Mouse (Mus musculus) MEL-GATA-1-ER (cell line): ENCODE measurements at regions not wholly inside any gene's neighbourhood (a gene's known extent, or its start where the extent isn't known, plus 50 kb on each side); places are given as distances from the start of the nearest gene placed in this dataset.
A peak's percentile ranks its signal among the peaks of the same experiment; 100 is the strongest.

Source experiments
- DNase-seq: peaks from one replicate; pipeline ENCODE4 v3.0.0-alpha.2; 2012; ENCODE audit warnings: low read depth; ENCODE audit errors: extremely low read depth

DNA sequence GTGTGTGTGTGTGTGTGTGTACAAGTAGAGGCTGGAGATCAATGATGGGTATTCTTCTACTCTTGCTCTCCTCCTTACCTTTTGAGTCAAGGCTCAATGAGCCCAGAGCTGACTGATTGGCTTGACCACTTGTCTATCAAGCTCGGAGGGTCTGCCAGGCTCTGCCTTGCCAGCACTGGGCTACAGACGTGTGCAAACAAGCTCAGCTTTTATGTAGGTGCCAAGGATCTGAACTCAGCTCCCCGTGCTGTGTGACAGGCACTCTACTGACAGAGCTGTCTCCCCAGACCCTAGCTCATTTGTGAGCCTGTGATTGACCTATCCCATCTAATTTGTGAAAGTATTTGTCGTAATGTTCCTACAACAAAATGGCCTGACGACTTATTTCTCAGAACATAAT lies 54.2 kb upstream of the Cdc42bpa start:
- DNase-seq: peak; percentile 25

DNA sequence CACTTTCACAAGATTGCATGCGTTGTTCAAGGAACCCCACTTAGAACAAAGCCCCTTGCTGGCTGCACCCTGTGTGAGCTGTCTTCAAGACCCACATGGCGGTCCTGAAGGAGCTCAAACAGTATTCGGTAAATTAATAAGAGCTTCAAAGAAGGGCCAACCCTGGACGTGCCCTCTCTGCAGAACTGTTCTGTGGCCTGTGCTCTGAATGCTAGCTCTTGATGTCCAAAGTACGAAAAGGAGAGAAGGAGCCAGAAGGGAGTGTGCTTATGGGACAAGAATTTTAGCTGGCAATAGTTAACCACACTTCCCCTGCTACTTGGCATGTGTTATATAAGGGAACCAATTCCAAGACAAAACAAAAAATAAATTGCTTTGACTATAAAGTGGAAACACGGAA lies 67.6 kb upstream of the Cdc42bpa start:
- no peak for DNase-seq

DNA sequence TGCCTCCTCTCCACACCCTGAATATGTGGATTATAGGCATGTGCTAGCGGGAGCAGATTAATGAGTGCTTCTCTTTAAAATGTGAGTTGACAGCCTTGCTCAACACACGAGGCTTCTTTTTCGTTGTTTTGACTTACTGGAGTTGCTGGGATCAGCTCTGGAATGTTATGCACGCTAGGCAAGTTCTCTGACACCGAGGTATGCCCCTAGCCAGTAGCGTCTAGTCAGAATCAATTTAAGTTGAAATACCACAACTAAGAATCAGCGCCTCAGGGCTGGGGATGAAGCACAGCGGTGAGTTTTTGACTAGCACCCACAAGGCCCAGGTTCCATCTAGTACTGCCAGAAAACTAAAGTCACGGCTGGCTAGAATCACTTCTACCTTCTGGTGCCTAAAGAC lies 72.4 kb upstream of the Cdc42bpa start:
- DNase-seq: no peak

DNA sequence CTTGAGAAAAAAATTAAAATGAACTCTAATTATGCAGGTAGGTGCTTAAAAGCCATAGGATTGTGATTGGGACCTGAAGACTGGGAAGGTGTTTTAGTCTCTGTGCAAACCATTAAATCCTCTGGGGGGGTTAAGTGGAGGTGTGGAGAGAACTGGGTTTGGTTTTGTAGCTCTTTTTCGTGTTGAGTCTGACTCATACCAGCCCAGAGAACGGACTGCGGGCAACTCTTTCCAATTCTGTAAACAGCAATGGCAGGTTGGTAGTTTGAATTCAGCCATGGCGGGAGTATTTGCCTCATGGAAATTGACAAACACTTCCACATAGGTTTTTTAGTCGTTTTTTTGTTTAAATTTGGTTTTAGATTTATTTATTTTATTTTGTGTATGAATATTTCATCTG lies 77.7 kb upstream of the Ahctf1 start:
- no peak for DNase-seq

DNA sequence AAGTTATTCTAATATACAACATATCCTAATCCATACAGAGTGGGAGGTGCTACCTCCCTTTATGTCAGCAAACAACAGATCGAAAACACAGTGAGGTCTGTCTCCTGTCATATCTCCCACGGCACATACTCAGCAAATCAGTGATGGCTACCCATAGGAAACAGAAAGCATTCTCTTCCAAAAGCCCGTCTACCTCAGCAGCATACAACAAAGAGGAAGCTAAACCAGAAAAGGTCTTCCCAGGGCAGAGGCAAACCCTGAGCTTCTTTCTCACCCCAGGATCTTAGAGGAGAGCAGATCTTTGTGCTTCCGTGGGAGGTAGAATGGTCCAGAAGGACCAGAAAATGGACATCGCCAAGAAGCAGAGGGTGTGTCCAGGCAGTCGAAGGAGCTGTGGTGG lies 74.4 kb upstream of the Ahctf1 start:
- DNase-seq: no peak

DNA sequence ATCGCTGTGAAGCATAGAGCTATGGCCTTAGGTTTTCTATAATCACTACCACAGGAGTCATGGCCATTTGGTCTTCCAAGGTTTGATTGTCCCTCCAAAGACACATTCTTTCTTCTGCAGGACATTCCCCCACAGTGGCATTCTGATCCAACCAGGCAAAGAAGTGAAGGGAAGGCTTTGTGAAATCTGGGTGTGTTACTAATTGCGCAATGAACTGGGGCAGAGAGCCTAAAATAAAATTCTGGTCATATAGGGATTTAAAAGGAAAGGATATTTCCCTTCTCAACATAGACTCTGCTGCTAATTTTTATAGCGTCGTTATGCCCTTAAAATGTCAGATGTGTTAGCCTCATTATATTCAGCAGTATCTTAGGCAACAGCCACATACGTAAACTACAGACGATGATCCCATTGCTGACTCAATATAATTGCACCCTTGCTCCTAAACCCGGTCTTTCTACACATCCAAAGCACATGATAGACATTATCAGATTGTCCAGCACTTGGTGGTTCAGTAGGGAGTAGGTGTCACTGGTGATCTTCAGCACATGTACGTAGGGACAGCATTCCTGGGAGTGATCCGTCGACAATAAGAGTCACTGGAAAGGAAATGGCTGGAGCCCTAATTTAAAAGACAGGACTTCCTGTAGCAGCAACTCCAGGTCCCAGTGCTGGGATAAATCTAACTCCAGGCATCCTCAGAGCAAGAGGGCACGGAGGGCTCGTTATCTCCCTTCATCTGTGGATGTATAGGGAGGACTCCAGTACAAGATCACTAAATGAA lies 70.5 kb upstream of the Ahctf1 start:
- DNase-seq: no peak

DNA sequence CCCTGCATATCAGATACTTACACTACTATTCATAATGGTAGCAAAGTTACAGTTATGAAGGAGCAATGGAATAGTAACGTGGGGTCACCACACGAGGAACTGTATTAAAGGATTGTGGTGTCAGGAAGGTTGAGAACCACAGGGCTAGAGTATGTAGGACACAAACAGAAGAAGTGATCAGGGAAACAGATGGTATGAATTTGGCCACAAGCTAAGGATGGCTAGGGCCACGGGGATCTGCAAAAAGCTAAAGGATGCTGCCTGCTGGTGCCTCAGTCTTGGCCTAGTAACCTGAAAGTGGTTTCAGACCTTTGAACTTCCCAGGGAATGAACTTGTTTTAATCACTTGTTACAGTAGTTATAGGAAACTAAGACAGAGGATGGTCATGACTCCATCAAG lies 68.5 kb upstream of the Ahctf1 start:
- no peak for DNase-seq

DNA sequence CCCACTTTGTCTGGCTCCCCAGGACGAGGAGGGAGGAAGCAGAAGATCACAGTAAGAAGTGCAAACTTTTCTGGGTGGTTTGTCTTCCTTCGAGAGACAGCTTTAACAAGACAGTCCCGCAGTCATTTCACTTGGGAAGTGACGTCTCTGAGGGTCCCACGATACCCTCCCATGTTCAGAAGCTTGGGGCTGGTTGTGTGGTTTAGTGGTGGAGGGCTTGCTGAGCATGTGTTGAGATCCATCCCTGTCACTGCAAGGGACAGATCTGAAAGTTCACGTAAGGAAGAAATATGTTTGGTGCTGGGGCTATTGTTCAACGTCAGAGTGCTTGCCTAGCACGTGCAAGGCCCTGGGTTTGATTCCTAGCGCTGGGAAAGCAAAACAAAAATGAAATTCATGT lies 65.2 kb upstream of the Ahctf1 start:
- DNase-seq: no peak

DNA sequence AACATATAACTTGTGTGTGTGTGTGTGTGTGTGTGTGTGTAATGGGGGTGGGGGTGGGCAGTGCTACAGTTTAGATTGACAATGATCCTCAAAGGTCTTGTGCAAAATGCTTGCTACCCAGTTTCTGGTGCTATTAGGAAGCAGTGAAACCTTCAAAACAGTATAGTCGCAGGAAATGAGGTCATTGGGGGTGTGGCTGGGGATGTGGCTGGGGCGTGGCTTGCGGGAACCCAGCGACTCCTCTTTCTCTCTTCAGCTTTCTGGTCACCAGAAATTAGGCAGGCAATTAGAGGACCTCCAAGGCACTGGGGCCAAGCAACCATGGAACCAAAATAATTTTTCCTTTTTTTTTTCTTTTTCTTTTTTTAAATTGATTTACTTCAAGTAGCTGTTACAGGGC lies 64.0 kb upstream of the Ahctf1 start:
- no peak for DNase-seq

DNA sequence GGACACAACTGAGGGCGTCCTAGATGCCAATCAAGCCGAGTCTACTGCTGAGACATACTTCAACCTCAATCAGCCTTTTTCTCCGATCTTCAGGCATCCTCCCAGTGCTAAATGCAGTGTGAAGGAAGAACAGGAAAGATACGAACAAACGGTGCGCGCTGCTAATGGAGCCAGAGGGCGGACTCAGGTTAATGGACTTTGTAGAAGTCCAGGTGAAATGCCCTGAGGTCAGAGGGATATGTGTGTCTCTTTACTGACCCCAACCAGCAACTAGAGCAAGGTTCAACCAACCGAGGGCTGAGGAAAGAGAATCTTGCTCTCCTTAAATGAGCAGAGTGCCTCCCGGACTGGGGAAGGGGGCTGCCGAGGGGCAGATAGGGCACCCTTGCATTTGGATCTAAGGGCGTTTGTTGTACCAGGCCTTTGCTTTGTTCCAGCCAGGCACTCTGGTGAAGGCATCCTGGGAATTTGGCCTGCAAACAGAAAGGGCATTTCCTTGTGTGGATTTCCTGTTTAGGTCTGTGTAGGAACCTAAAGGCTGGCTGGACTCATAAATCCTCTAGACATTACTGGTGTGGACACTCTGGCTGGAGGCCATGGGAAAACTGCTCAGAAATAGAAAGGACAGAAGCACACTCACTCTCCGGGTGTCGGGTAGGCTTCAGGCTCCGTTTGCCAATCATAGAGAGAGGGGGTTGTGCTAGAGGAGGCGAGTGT lies 62.7 kb upstream of the Ahctf1 start:
- DNase-seq: no peak

DNA sequence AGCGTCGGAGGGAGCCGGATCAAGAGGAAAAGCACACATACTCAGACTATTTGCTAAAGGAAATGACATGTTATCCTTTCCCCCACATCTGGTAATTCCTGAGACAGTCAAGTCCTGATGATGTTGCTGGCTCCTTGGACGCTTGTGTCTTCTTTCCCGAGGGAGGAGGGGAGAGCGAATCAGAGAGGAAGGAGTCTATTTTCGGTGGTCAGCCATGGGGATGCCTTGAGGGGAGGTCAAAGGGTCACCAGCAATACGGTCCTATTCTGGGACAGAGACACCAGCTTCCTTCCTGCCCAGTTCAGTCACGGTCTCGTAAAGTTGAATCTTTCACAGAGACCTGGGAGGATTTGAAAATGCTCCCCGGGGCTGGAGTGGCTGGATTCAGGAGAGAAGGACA lies 62.1 kb upstream of the Ahctf1 start:
- DNase-seq: no peak

DNA sequence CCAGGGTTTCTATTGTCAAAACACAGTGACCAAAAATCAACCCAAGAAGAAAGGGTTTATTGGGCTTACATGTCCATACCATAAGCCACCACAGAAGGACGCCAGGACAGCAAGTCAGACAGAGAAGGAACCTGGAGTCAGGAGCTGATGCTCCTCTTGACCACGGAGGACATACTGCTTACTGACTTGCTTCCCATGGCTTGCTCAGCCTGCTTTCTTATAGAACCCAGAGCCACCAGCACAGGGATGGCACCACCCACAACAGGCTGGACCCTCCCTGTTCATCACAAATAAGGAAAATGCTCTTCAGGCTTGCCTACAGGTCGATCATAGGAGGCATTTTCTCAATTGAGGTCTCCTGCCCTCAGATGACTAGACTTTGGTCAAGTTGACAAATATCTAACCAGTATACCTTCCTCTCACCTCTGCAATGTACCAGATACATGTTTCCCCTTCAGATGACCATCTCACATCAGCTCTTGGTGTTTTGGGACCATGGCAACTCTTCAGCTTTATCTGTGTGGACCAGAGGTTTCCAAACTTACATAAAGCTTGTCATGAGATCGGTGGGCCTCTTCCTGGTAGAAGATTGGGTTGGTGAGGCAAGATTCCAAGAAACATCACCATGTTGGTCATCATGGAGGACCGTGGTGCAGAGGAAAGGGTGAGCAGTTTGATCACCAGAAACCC lies 61.2 kb upstream of the Ahctf1 start:
- DNase-seq: no peak

DNA sequence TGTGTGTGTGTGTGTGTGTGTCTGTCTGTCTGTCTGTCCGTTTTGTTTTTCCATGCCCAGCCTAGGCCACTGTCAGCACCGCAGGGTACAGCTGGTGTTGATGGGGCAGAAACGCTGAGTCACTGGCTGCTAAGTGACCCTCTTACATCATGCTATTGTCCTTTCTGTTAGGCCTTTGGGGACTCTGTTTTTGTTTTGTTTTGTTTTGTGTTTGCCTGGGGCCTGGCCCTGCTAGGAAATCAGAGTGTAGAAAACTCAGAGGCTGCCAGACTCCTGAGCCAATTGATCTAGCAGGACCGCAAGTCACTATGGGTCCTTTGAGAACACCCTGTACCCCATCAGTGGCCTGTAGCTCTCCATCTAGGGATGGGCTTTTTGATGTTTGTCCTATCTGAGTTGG lies 59.9 kb upstream of the Ahctf1 start:
- DNase-seq: no peak

DNA sequence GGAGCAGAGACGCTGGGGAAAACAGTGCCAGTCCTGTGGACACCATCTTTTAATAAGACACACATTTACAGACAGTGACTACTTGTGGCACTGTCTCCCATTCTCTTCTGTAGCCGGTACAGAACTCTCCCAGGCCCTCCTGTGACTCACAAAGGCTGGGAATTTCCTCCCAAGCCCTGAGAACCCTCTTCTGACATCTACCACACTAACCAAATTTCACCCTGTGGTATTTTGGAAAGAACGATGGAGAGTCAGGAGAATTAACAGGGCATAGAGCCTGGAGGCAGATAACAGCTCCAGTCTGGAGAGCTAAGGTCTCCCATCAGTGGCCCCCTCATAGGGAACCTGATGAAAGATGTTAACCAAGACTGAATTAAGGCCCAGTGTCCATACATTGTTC lies 59.5 kb upstream of the Ahctf1 start:
- no peak for DNase-seq

DNA sequence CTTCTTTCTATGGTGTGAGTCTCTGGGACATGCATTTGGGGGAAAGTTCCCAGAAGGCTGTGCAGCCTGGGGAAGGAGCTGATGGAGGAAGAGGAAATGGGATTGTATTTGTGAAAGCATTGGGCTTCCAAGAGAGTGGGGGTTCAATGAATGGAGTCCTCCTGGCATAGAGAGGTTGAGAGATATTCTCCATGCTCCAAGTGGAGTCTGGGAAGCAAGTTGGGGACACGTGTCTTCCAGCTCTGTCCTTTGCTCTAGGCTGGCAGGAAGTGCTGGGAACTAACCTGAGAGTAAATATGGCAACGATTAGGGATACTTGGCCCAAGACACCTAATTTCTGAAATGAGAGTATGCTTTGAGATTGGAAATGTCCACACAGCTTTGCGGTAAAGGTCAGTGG lies 58.3 kb upstream of the Ahctf1 start:
- no peak for DNase-seq

DNA sequence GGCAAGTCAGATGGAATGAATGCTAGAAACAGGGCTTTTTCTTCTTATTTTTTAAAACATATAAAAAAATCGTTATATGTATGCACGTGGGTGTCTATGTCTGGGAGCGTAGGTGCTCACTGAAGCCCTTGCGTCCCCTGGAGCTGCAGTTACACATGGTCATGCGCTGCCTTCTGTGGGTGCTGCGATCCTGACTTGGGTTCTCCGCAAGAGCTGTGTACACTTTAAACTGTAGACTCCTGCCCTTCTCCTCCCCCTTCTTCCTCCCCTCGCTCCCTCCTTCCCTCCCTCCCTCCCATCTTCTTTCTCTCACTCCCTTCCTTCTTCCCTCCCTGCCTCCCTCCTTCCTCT lies 56.0 kb upstream of the Ahctf1 start:
- no peak for DNase-seq

DNA sequence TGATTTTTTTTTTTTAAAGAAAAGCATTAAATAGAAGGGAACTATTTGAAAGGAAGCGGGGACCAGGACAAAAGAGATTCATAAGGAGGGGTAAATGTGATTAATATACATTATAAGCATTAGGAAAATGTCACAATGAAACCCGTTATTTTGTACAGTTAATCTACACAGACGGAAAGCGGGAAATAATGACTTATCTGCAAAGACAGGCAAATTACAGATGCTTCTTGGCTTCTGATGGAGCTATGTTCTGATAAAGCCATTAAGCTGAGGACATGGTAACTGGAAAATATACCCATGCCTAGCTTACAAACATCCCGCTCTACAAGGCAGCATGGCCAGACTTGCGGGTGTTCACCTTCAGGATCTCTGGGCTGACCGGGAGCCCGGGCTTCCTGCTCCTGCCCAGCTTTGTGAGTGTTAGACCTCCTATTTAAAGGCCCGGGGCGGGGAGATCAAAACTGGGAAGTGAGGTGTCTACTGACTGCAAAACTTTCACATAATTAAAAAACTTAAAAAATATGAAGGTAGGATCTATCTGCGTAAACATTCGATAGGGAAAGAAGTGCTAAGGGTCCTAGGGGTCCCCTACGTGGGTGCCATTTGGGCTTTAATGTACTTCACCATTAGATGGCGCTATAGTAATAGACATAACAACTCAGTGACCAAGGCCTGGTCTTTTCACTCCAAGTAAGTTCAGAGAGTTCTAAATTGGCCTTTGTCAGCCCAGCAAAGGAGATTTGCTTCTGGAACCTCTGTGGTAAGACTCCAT lies 55.5 kb upstream of the Ahctf1 start:
- DNase-seq: peak; percentile 61

DNA sequence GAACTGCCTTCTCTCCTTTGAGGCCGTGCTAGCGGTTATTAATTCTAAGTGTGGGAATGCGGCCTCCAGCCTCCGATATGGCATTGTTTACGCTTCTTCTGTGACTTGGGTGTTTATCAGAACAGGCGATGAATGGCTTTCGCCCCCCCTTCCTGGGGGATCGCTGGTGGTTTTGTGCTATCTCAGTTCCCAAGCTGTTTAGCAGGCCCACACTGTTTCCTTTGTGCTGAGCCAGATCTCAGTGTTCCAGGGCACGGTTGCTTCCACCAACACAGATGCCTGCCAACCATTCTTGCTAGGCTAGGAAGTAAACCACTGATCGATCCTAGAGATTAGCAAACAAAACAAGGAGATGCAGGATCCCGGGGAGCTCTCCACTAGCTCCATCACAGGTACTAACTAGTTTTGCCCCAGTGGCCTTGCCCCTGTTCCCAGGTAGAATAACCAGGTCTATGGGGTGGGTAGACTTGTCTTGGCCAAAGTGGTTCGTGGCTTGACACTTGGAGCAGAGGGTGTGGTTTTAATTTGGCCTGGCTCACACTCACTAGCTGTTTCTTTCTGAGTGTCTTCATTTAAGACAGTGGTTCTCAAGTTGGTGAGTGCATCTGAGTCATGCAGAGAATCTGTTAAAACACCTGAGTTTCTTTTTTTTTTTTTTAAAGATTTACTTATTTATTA lies 50.9 kb upstream of the Ahctf1 start:
- peak; percentile 94 for DNase-seq
